ENCODE assay signal across 25 mouse cellular contexts in the genomic region with DNA sequence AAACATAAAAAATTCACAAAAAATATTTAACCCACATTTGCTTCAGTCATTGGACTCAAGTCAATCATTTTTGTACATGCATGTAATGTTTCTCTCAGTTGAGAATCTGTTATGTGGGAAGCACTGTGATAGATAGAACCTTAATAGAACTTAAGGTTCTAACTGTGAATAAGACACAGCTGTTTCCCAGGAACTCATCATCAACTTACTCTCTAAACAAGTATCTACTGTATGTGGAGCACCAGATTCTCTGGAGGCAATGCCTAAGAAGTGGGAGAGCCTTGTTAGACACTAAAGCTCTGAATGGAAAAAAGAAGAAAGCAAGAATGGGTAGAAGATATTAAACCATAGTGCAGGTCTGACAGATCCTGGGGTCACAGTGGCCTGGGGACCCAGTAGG.
"Had no signal": no experiment of that assay in that cellular context is flagged by ENCODE, and none has a peak within 500 bp of the region (broad histone marks: within the 10 kb centered on the region; RNA-seq: fewer than 3 reads in every experiment).

No protein-coding gene starts in this region.

- H3K4me1 ChIP-seq: heart, embryonic 10.5 days; heart, embryonic 12.5 days; hindbrain, embryonic 10.5 days; hindbrain, embryonic 12.5 days; intestine, embryonic 15.5 days; limb, embryonic 13.5 days; limb, embryonic 15.5 days; liver, embryonic 12.5 days had no signal

- H3K27ac ChIP-seq: gastrocnemius, adult 2 months; heart, embryonic 10.5 days; hindbrain, embryonic 10.5 days; hindbrain, embryonic 12.5 days; hindbrain, embryonic 14.5 days; intestine, embryonic 15.5 days; limb, embryonic 13.5 days; limb, embryonic 15.5 days; liver, embryonic 12.5 days; liver, embryonic 14.5 days had no signal

- H3K36me3 ChIP-seq: heart, embryonic 10.5 days; heart, embryonic 12.5 days; hindbrain, embryonic 10.5 days; hindbrain, embryonic 12.5 days; intestine, embryonic 15.5 days; limb, embryonic 13.5 days; limb, embryonic 15.5 days; liver, embryonic 12.5 days had no signal

- DNase-seq: gastrocnemius, adult 2 months; gastrocnemius, postnatal 10 days; gastrocnemius, postnatal 25 days; heart, adult 18-20 months; heart, postnatal 10 days; heart, postnatal 4 days; kidney, adult 18-20 months; kidney, adult 8-10 months; kidney, postnatal 10 days; kidney, postnatal 25 days; kidney, postnatal 4 days; left cerebral cortex, postnatal 4 days had no signal

- H3K9me3 ChIP-seq: heart, embryonic 10.5 days; heart, embryonic 12.5 days; hindbrain, embryonic 10.5 days; hindbrain, embryonic 12.5 days; intestine, embryonic 15.5 days; limb, embryonic 13.5 days; limb, embryonic 15.5 days; liver, embryonic 12.5 days had no signal

- ATAC-seq: hindbrain, embryonic 16.5 days; inflammation-experienced regulatory T-cells, adult 6 months; intestine, embryonic 15.5 days; intestine, postnatal 0 days; liver, embryonic 12.5 days had no signal

- H3K27me3 ChIP-seq: heart, embryonic 12.5 days; hindbrain, embryonic 12.5 days; intestine, embryonic 15.5 days; limb, embryonic 13.5 days; limb, embryonic 15.5 days; liver, embryonic 12.5 days had no signal

- H3K4me3 ChIP-seq: gastrocnemius, adult 2 months; heart, embryonic 10.5 days; heart, embryonic 12.5 days; hindbrain, embryonic 10.5 days; hindbrain, embryonic 12.5 days; intestine, embryonic 15.5 days; limb, embryonic 13.5 days; limb, embryonic 15.5 days; liver, embryonic 12.5 days had no signal
